Mouse (Mus musculus) spleen, postnatal 10 days (tissue): ENCODE results near the gene Gpr61.

Source experiments
- DNase-seq, 2 experiments: peaks; one replicate each; pipeline ENCODE4 v3.0.0; 2021 to 2022; ENCODE audit warnings: low spot score in 2 of 2

Gpr61 gene

DNA sequence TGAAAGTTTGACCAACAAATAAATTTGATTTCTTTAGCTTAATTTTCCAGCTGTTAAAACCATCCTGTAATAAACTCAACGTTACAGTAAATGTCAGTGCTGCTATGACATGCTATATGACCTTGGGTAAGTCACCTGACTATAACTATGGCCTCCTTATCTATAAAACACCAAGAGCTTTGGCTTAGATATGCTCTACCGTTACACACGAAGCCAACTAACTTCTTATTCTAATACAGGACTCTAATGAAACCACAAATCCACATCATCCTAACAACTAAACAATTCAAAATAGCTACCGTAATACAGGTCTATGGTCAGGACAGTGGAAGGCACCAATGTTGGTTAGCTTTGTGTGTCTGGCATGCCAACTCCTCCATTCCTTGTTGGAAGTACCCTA lies 24.9 kb downstream of the Gpr61 start:
- DNase-seq: no peak

DNA sequence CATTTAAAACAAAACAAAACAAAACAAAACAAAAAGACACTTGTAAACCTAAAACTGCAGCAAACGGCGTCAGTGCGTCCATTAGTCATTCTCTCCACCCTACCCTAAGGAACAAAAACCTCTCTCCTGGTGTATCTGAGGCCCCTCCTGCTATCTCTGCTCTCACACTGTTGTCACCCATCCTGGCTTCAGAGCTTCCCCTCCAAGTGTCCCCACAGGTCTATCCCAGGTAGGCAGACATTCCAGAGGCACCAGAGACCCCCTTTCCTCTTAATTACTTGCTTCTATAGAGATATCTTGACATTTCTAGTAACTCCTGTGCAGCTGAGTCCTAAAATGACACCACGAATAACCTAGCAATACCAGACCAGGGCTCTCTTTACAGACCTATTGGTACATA lies 25.3 kb downstream of the Gpr61 start:
- no peak for DNase-seq

DNA sequence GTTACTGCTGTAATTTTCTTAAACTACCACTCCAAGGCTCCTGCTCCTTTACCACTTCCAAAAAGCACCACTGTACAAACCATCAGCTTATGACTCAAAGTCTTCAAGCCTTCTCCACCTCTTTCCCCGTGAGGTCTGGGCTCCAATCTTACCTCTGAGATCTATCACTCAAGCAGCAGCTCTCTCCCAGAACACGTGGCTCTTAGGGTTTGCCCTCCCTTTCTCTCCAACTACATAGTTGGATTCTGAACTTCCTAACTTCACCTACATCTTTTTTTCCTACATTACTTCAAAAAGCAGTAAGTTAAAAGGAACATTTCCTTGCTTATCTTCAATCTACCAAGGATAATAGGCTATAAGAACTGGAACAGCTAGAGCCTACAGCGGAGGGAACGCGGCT lies 26.2 kb downstream of the Gpr61 start:
- DNase-seq: no peak

DNA sequence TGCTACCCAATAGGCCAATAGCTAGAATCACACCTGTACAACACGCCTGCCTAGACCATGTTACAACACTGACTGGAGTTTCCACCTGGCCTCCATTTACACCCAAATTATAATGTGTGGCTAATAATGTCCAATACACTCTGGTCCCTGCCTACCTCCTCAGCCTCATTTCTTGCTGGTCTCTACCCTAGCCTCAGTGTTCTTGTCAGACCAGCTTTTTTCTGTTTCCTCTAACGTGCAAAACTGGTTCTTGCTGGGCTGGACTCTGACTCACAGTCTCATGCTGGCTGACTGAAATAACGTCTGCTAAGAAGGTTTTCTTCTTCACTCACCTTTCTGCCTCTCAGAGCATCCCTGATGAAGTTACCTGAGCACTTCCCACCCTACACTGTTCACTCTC lies 28.4 kb downstream of the Gpr61 start:
- no peak for DNase-seq

DNA sequence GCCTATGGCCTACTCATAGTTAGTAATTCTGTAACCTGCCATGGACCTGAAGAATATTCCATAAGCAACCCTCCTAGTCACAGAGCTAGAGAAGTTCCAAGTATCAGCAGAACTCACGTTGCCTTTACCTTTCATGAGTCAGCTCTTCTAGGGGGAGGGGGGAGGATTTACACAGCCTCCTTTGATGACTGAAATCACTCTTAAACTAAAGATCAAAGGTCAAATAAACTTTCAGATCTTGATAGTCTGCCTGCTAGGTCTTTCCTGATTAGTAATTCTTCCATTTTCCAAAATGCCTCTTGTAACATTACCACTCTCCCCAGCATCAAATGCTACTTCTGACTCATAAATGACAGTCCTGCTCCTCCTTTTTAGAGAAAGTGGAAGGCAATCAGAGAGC lies 30.6 kb downstream of the Gpr61 start:
- no peak for DNase-seq

DNA sequence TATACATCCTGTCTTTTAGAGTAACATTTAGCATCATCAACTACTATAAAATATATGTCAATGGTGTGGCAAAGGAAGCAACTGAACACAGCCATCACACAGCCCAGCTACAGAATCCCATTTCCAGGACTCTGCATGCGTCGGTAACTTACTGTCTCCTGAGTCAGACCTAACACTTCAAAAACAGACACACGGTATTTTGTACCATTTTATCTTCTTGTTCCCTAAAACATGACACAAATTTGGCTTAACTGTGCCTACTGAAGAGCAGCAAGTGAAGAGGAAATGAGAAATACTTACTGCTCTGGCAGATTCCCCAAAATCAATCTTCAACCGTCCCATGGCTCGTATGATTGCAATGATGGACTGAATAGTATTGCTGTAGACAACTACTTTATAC lies 31.4 kb downstream of the Gpr61 start:
- no peak for DNase-seq

DNA sequence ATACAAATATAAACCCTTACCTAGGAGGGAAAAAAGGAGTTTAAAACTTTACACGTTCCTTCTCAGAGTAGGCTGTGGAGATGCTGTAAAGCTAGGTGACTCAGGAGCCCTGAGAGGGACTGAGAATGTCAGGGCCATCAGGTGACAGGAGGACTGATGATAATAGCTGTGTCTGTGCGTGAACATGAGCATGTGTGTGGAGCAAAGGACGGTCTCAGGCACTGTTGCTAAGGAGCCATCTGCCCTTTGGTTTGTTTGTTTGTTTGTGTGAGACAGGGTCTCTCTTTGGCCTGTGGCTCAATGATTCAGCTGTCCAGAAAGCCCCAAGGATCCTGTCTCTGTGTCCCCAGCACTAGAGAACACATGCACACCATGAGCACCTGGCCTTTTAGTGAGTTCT lies 33.6 kb downstream of the Gpr61 start:
- no peak for DNase-seq

DNA sequence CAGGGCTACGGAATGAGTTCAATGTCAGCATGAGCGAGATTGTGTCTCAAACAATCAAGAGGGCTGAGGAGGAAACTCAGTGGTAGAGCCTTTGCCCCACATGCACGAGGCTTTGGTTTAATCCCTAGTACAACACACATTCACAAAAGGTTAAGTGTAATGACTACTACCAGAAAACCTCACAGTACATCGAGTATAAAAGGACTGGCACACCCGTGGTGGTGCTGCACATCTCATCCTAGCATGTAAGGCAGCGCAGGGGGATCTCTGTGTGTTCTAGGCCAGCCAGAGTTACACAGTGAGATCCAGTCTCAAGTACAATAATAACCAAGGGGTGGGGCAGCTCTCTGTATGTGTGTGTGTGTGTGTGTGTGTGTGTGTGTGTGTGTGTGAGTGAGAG lies 37.2 kb downstream of the Gpr61 start:
- DNase-seq: no peak

DNA sequence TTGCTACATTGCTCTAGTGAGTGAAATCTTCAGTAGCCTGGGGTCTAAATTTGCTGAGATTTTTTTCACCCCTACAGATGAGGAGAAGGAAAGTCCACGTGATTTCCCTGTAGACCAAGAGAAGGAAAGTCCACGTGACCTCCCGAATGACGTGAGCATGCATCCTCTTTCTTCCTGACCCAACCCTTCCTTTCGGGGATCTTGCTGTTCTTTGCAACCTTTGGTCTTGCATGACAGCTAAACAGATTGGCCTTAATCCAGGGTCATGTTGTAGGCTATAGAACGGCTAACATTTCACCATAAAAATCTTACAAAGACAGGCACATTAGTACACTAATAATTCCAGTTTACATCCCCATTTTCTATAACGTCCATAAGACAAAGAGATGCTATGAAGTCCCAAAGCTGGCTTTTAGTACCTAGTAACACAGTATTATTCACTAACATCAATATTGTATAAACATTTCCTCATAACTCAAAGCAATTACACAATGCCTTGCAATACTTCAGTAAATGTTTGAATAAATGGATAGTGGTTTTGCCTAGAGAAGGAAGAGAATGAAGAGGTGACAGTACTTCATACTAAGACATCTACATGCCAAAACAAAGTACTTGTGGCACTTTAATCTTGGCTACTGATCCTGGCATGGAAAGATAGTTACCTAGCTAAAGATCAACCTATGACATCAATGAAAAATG lies 40.9 kb downstream of the Gpr61 start:
- DNase-seq: no peak

DNA sequence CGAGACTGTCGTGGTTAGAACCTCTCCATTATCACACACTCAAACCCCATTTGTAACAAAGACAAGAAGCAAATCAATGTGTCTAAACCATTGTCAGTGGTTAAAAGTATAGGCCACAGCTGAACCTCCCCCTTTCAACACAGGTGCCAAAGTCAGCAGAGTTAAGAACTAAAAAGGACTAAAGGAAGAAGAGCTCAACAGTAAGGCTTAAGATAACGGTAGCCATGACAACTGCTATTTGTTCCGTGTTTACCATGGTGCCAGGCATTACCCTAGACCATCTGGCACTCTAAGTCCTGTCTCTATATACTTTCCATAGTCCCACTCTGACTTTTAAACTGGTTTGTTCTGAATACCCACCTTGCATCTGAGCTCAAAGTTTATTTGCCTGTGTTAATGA lies 42.0 kb downstream of the Gpr61 start:
- no peak for DNase-seq

DNA sequence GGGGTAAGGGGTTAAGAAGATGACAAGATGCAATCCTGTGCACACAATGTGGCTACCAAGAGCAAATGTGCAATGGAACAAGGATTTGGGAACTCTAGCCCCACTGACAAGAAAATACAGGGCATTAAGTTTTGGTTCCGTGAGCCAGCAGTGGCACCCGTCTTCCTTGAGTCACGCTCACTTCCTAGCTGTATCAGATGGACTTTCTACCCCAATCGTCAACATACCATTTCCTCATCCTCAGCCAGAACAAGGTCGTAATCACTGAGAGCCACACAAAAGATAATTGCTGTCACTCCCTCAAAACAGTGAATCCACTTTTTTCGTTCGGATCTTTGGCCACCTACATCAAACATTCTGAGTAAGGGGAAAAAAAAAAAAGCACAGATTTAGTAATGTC lies 42.4 kb downstream of the Gpr61 start:
- no peak for DNase-seq

DNA sequence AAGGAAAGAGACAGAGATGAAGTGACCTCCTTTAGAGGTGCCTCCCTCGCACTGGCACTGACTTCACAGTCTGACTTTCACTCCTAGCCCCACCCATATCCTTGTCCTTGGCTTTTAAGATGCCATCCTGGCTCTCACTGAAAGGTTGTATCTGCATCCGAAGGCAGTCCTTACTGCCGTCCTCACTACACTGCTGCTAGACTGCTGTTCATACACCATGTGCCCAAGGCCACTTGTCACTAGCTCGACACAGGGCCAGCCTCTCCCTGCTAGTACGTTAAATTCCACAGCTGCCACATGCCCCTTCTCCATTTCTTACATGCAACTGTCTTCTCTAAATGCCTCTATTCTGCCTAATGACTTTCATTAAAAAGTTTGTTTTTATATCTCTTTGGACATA lies 43.4 kb downstream of the Gpr61 start:
- no peak for DNase-seq

DNA sequence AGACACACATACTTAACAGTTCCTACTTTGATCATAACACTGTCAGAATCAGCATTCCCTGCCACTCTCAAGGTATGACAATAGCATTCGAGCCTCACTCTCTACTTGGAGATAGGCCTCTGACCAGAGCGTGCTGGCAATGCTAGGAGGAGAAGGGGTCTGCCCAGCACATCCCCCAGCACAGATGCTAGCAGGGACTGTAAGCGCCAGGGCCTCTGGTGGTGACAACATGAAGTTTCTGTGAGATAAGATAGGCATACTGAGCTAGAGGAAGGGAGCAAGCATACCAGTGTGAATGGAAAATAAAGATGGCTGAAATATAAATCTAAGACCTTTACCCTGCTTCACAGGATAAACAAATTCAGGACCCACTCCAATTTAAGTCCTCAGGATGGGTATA lies 49.4 kb downstream of the Gpr61 start:
- DNase-seq: no peak

DNA sequence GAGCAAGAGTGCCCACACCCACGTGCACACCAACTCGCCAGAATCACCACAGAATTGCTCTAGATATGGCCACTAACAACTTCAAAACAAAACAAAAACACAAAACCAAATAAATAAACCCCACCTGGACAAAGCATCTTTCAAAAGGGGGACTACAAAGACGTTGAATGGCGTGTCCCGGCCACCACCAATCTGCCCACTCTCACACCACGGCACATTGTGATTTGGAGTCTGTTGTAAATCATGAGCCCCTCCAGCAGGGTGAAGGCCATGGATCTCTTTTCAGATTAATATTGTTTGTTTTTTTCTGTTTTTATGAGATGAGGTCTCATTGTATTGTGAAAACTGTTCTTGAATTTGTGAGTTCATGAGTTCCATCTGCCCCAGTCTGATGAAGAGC lies 52.6 kb downstream of the Gpr61 start:
- DNase-seq: no peak

DNA sequence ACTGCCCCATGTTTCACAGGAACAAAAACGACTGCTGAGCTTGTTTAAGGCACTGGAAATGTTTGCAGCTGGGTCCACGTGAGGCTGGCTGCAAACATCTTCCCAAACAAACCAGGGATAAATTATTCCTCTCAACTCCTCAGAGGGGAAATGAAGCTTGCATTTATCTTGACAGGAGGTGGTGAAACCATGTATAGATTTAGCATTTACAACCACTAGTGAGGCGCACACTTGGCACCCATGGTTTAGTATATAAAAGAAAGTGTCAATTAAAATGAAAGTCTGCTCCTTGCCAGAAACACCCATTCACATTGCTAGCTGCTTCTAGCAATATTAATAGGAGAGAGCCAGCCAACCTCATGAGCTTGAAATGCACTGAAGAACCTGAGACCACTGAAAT lies 53.1 kb downstream of the Gpr61 start:
- DNase-seq: no peak
